Mouse (Mus musculus): Measurements from ENCODE around the gene Zc3hc1. TPM values are rescaled to one million over a fixed set of nuclear protein-coding genes. Genes with fewer than 3 reads are reported as not detected.
A peak's percentile ranks its signal among the peaks of the same experiment; 100 is the strongest.

The Zc3hc1 gene
- total RNA-seq, 1 experiment: 64.4 TPM

DNA sequence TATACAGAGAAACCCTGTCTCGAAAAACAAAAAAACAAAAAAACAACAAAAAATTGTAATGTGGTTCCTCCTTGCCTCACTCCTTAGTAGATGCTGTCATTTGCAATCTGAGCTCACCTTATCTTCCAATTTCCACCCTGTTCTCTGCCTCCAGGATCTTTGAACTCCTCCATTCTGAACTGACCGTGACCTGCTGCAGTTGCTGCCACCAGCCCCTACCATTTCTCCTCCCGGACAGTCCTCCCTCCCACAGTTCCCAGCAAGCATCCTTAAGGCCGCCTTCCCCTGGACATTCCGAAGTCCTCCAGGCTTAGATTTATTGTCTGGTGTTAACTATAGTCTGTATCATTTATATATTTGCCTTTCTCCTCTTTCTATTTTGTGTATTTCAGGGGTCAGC lies 60.1 kb downstream of the Zc3hc1 start:
- H3K4me3 ChIP-seq (ENCODE audit: insufficient read depth in 1 of 2, low read depth in 1 of 2, low read length in 2 of 2, poor library complexity in 1 of 2, severe bottlenecking in 1 of 2): no peak overlapping the region

DNA sequence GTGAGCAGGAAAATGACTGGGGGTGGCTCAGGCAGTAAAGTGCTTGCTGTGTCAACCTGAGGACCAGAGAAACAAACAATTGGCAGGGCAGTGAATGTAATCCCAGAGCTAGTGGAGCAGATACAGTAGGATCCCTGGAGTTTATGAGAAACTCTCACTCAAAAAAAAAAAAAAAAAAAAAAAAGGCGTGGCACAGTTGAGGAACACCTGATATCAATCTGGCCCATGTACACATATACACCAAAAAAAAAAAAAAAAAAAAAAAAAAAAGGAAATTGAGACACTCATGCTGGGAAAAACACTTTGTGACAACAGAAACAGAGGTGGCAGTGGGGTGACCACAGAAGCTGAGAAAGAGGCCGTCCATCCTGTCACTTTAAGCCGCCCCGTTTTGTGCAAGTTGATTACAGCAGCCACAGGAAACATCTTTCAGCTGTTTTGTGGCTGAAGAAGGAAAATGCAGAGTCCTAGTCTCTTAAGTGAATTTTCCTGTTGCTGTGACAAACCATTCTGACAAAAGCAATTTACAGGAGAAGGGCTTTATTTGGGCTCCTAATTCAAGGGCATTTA lies 64.8 kb downstream of the Zc3hc1 start:
- H3K27ac ChIP-seq (ENCODE audit: insufficient read depth, low read depth, low read length, poor library complexity, severe bottlenecking): no peak overlapping the region
- no peak overlapping the region for H3K9ac ChIP-seq (ENCODE audit: insufficient read depth, low read depth, low read length, poor library complexity, severe bottlenecking)
- H3K4me3 ChIP-seq (ENCODE audit: insufficient read depth in 1 of 2, low read depth in 1 of 2, low read length in 2 of 2, poor library complexity in 1 of 2, severe bottlenecking in 1 of 2): no peak overlapping the region

More for the DNA sequence above, 60.1 kb downstream of the Zc3hc1 start:
- no peak overlapping the region for H3K9ac ChIP-seq (ENCODE audit: insufficient read depth, low read depth, low read length, poor library complexity, severe bottlenecking)
- DNase-seq (ENCODE audit: low read depth, low spot score): no peak
- no peaks in the 10 kb centered on the region for H3K4me1 ChIP-seq (ENCODE audit: control insufficient read depth in 2 of 2, insufficient read depth in 2 of 2, low read length in 2 of 2, poor library complexity in 1 of 2)
- TF ChIP-seq ZNF384 (IDR thresholded peaks at IDR 0.05; ENCODE audit: low read depth, low read length) (no peak), ZC3H11A (IDR thresholded peaks at IDR 0.05; ENCODE audit: borderline replicate concordance, low read depth, low read length) (no peak), CHD2 (IDR thresholded peaks at IDR 0.05; ENCODE audit: low read depth, low read length) (no peak), MAFK (IDR thresholded peaks at IDR 0.05; ENCODE audit: insufficient read depth, low read depth, low read length) (no peak), HCFC1 (IDR thresholded peaks at IDR 0.05; ENCODE audit: borderline replicate concordance, insufficient read depth, low read length) (no peak)
- in situ Hi-C loops (cut with MboI; ENCODE audit: low sequenced_read_pairs in 2 of 2, unreplicated experiment in 2 of 2): no loop called here
- H3K36me3 ChIP-seq (ENCODE audit: control insufficient read depth, insufficient read depth, low read length, poor library complexity, severe bottlenecking): no peaks in the 10 kb centered on the region
- no peak overlapping the region for H3K27ac ChIP-seq (ENCODE audit: insufficient read depth, low read depth, low read length, poor library complexity, severe bottlenecking)
- no peaks in the 10 kb centered on the region for H3K9me3 ChIP-seq (ENCODE audit: control insufficient read depth, insufficient read depth, low read depth, low read length)

GRCm38 (mm10) chr6:30321002-30321401 lies 69.8 kb downstream of the Zc3hc1 start:
- H3K4me3 ChIP-seq (ENCODE audit: insufficient read depth in 1 of 2, low read depth in 1 of 2, low read length in 2 of 2, poor library complexity in 1 of 2, severe bottlenecking in 1 of 2): no peak overlapping the region
- no peaks in the 10 kb centered on the region for H3K9me3 ChIP-seq (ENCODE audit: control insufficient read depth, insufficient read depth, low read depth, low read length)
- no peak overlapping the region; the same call in 1 of the 2 replicates for H3K27ac ChIP-seq (ENCODE audit: insufficient read depth, low read depth, low read length, poor library complexity, severe bottlenecking)
- no peak for DNase-seq (ENCODE audit: low read depth, low spot score)
- H3K9ac ChIP-seq (ENCODE audit: insufficient read depth, low read depth, low read length, poor library complexity, severe bottlenecking): no peak overlapping the region
- H3K4me1 ChIP-seq (ENCODE audit: control insufficient read depth in 2 of 2, insufficient read depth in 2 of 2, low read length in 2 of 2, poor library complexity in 1 of 2): peaks cover 5 to 10% of the 10 kb centered on the region in 2 experiments; a peak in 3 of 4 replicates
- no peaks in the 10 kb centered on the region for H3K36me3 ChIP-seq (ENCODE audit: control insufficient read depth, insufficient read depth, low read length, poor library complexity, severe bottlenecking)
- in situ Hi-C loops (cut with MboI; ENCODE audit: low sequenced_read_pairs in 2 of 2, unreplicated experiment in 2 of 2): no loop called here
- no peak for TF ChIP-seq ZC3H11A (IDR thresholded peaks at IDR 0.05; ENCODE audit: borderline replicate concordance, low read depth, low read length)
- no peak for TF ChIP-seq MAFK (IDR thresholded peaks at IDR 0.05; ENCODE audit: insufficient read depth, low read depth, low read length)
- no peak for TF ChIP-seq ZNF384 (IDR thresholded peaks at IDR 0.05; ENCODE audit: low read depth, low read length)
- no peak for TF ChIP-seq HCFC1 (IDR thresholded peaks at IDR 0.05; ENCODE audit: borderline replicate concordance, insufficient read depth, low read length)
- no peak for TF ChIP-seq CHD2 (IDR thresholded peaks at IDR 0.05; ENCODE audit: low read depth, low read length)

More for the DNA sequence above, 64.8 kb downstream of the Zc3hc1 start:
- TF ChIP-seq CHD2 (IDR thresholded peaks at IDR 0.05; ENCODE audit: low read depth, low read length) (no peak), ZNF384 (IDR thresholded peaks at IDR 0.05; ENCODE audit: low read depth, low read length) (peak; percentile 71)
- H3K4me1 ChIP-seq (ENCODE audit: control insufficient read depth in 2 of 2, insufficient read depth in 2 of 2, low read length in 2 of 2, poor library complexity in 1 of 2): peaks cover 4 to 5% of the 10 kb centered on the region in 2 experiments; a peak in 3 of 4 replicates
- no peak for DNase-seq (ENCODE audit: low read depth, low spot score)
- no peaks in the 10 kb centered on the region for H3K9me3 ChIP-seq (ENCODE audit: control insufficient read depth, insufficient read depth, low read depth, low read length)
- no peaks in the 10 kb centered on the region for H3K36me3 ChIP-seq (ENCODE audit: control insufficient read depth, insufficient read depth, low read length, poor library complexity, severe bottlenecking)
- in situ Hi-C loops (cut with MboI; ENCODE audit: low sequenced_read_pairs in 2 of 2, unreplicated experiment in 2 of 2): no loop called here

- Histone ChIP-seq H3K36me3 (ENCODE audit: control insufficient read depth, insufficient read depth, low read length, poor library complexity, severe bottlenecking) (no peaks in the 10 kb centered on the region), H3K4me3 (ENCODE audit: insufficient read depth in 1 of 2, low read depth in 1 of 2, low read length in 2 of 2, poor library complexity in 1 of 2, severe bottlenecking in 1 of 2) (no peak overlapping the region), H3K4me1 (ENCODE audit: control insufficient read depth in 2 of 2, insufficient read depth in 2 of 2, low read length in 2 of 2, poor library complexity in 1 of 2) (peaks cover 5 to 10% of the 10 kb centered on the region in 2 experiments; a peak in 3 of 4 replicates), H3K9me3 (ENCODE audit: control insufficient read depth, insufficient read depth, low read depth, low read length) (no peaks in the 10 kb centered on the region), H3K27ac (ENCODE audit: insufficient read depth, low read depth, low read length, poor library complexity, severe bottlenecking) (no peak overlapping the region), H3K9ac (ENCODE audit: insufficient read depth, low read depth, low read length, poor library complexity, severe bottlenecking) (no peak overlapping the region)
- no peak for DNase-seq (ENCODE audit: low read depth, low spot score)
- in situ Hi-C loops (cut with MboI; ENCODE audit: low sequenced_read_pairs in 2 of 2, unreplicated experiment in 2 of 2): no loop called here
- no peak for TF ChIP-seq HCFC1 (IDR thresholded peaks at IDR 0.05; ENCODE audit: borderline replicate concordance, insufficient read depth, low read length)
- no peak for TF ChIP-seq ZC3H11A (IDR thresholded peaks at IDR 0.05; ENCODE audit: borderline replicate concordance, low read depth, low read length)
- TF ChIP-seq MAFK (IDR thresholded peaks at IDR 0.05; ENCODE audit: insufficient read depth, low read depth, low read length): no peak
- TF ChIP-seq CHD2 (IDR thresholded peaks at IDR 0.05; ENCODE audit: low read depth, low read length): no peak
- TF ChIP-seq ZNF384 (IDR thresholded peaks at IDR 0.05; ENCODE audit: low read depth, low read length): no peak
These were observed 71.6 kb downstream of the Zc3hc1 start for GRCm38 (mm10) chr6:30319216-30319615.

Other genes with a start within 250 kb of the Zc3hc1 start
- 9.9 and 16.6 TPM in 2 replicates for gene Ube2h, start 86.5 kb downstream of the Zc3hc1 start, total RNA-seq (2012; rRNA removed)
- 44.2 and 48.9 TPM in 2 replicates for gene Klhdc10, start 10.8 kb upstream of the Zc3hc1 start, total RNA-seq (2012; rRNA removed)
- gene Tmem209, start 118.8 kb upstream of the Zc3hc1 start, total RNA-seq (2012; rRNA removed): 104 and 138 TPM in 2 replicates
- gene Ssmem1, start 118.8 kb upstream of the Zc3hc1 start, total RNA-seq (2012; rRNA removed): 0.37 and 0.58 TPM in 2 replicates
- gene Cpa2, start 150.6 kb upstream of the Zc3hc1 start, total RNA-seq (2012; rRNA removed): 1.6 and 1.7 TPM in 2 replicates
- gene Cpa4, start 177.3 kb upstream of the Zc3hc1 start, total RNA-seq (2012; rRNA removed): not detected in 2 replicates
- gene Cpa5, start 220.0 kb upstream of the Zc3hc1 start, total RNA-seq (2012; rRNA removed): not detected in 2 replicates
- gene Cpa1, start 248.2 kb upstream of the Zc3hc1 start, total RNA-seq (2012; rRNA removed): not detected in 2 replicates

Measured in ES-E14 (cell line).